Mouse (Mus musculus) E14TG2a.4 (cell line): ENCODE measurements at regions not wholly inside any gene's neighbourhood (a gene's known extent, or its start where the extent isn't known, plus 50 kb on each side); places are given as distances from the start of the nearest gene placed in this dataset.

ENCODE experiments used
- H3K27me3 ChIP-seq: 2 replicates; pipeline ENCODE4 v1.6.1; 2014; ENCODE audit warnings: low read length, control low read depth; ENCODE audit not compliant: insufficient read depth
- H3K36me3 ChIP-seq: 2 replicates; pipeline ENCODE4 v1.6.1; 2014; ENCODE audit warnings: low read length, control low read depth; ENCODE audit not compliant: insufficient read depth
- H3K4me1 ChIP-seq: replicated peaks from 2 replicates; pipeline ENCODE4 v1.6.1; 2014; ENCODE audit warnings: low read depth, low read length, control low read depth
- H3K4me3 ChIP-seq: replicated peaks from 2 replicates; pipeline ENCODE4 v1.5.1; 2014; ENCODE audit warnings: mild to moderate bottlenecking, low read length
- H3K9me3 ChIP-seq: 2 replicates; pipeline ENCODE4 v1.6.1; 2014; ENCODE audit warnings: low read length, control low read depth
- CTCF ChIP-seq: conservative IDR thresholded peaks from 2 replicates; pipeline ENCODE4 v1.5.1; 2014; ENCODE audit warnings: low read length
- NANOG ChIP-seq: IDR thresholded peaks from 2 replicates; pipeline ENCODE4 v1.6.1; 2014; ENCODE audit warnings: borderline replicate concordance, low read length, mixed read lengths
- POU5F1 ChIP-seq: IDR thresholded peaks from 2 replicates; pipeline ENCODE4 v1.6.1; 2014; ENCODE audit warnings: low read length, borderline replicate concordance

- no peak overlapping the region for H3K4me3 ChIP-seq
- no peaks in the 10 kb centered on the region for H3K9me3 ChIP-seq
These were observed 346.5 kb downstream of the Glrx3 start for GRCm38 (mm10) chr7:137783954-137784353.

DNA sequence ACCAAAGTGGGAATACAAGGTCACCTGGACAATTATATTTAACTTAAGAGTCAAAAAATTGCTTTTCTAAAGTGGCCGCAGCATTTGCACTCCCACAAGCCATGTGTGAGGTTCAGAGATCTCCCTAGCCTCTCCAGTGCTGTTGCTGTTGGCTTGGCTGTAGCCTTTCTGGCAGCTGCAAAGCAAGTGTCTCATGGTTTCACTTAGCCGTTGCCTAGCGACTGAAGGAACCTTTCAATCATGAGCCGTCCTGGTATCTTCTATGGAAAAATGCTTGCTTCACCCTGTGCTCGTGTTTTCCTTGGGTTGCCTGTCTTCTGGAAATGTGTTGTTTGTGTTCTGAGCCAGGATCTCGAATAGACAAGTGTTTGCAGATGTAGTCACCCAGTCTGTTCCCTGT is 367.9 kb downstream of the Glrx3 start:
- TF ChIP-seq POU5F1 (no peak), NANOG (no peak), CTCF (no peak)
- Histone ChIP-seq H3K36me3 (no peaks in the 10 kb centered on the region), H3K4me3 (no peak overlapping the region), H3K27me3 (no peaks in the 10 kb centered on the region), H3K4me1 (no peaks in the 10 kb centered on the region), H3K9me3 (peaks cover 8% of the 10 kb centered on the region; the same call in 1 of the 2 replicates)

More at GRCm38 (mm10) chr7:137783954-137784353, 346.5 kb downstream of the Glrx3 start:
- no peak for TF ChIP-seq NANOG
- TF ChIP-seq CTCF: peak; percentile 63
- Histone ChIP-seq H3K36me3 (no peaks in the 10 kb centered on the region), H3K4me1 (no peaks in the 10 kb centered on the region), H3K27me3 (no peaks in the 10 kb centered on the region)

- H3K4me3 ChIP-seq: no peak overlapping the region
- peaks cover 12% of the 10 kb centered on the region for H3K9me3 ChIP-seq
- no peaks in the 10 kb centered on the region for H3K36me3 ChIP-seq
- no peaks in the 10 kb centered on the region for H3K27me3 ChIP-seq
- TF ChIP-seq NANOG (no peak), CTCF (no peak), POU5F1 (no peak)
- no peaks in the 10 kb centered on the region for H3K4me1 ChIP-seq
These were observed 375.4 kb downstream of the Glrx3 start for GRCm38 (mm10) chr7:137812839-137813238.

GRCm38 (mm10) chr7:137840520-137840919 is 403.1 kb downstream of the Glrx3 start:
- TF ChIP-seq CTCF: no peak
- TF ChIP-seq NANOG: no peak
- no peak for TF ChIP-seq POU5F1
- Histone ChIP-seq H3K4me1 (no peaks in the 10 kb centered on the region), H3K36me3 (no peaks in the 10 kb centered on the region), H3K27me3 (no peaks in the 10 kb centered on the region), H3K9me3 (peaks cover 36% of the 10 kb centered on the region), H3K4me3 (no peak overlapping the region)

GRCm38 (mm10) chr7:137841044-137841443 is 403.6 kb downstream of the Glrx3 start:
- Histone ChIP-seq H3K36me3 (no peaks in the 10 kb centered on the region), H3K9me3 (peaks cover 36% of the 10 kb centered on the region), H3K4me1 (no peaks in the 10 kb centered on the region), H3K27me3 (no peaks in the 10 kb centered on the region), H3K4me3 (no peak overlapping the region)
- TF ChIP-seq NANOG: no peak
- TF ChIP-seq POU5F1: no peak
- TF ChIP-seq CTCF: no peak

- no peak overlapping the region for H3K4me3 ChIP-seq
- H3K4me1 ChIP-seq: no peaks in the 10 kb centered on the region
- H3K9me3 ChIP-seq: peaks cover 36% of the 10 kb centered on the region
- no peak for TF ChIP-seq POU5F1
- TF ChIP-seq CTCF: no peak
- no peak for TF ChIP-seq NANOG
- H3K27me3 ChIP-seq: no peaks in the 10 kb centered on the region
- H3K36me3 ChIP-seq: no peaks in the 10 kb centered on the region
These were observed 404.2 kb downstream of the Glrx3 start for GRCm38 (mm10) chr7:137841456-137842100.

- Histone ChIP-seq H3K4me1 (no peaks in the 10 kb centered on the region), H3K27me3 (no peaks in the 10 kb centered on the region), H3K36me3 (no peaks in the 10 kb centered on the region), H3K4me3 (no peak overlapping the region), H3K9me3 (peaks cover 15% of the 10 kb centered on the region)
- TF ChIP-seq POU5F1 (no peak), CTCF (no peak), NANOG (no peak)
These were observed 410.4 kb downstream of the Glrx3 start for GRCm38 (mm10) chr7:137847856-137848255.

GRCm38 (mm10) chr7:137851061-137851460 is 413.6 kb downstream of the Glrx3 start:
- no peaks in the 10 kb centered on the region for H3K4me1 ChIP-seq
- no peaks in the 10 kb centered on the region for H3K27me3 ChIP-seq
- no peaks in the 10 kb centered on the region for H3K36me3 ChIP-seq
- no peak overlapping the region for H3K4me3 ChIP-seq
- TF ChIP-seq NANOG: no peak
- TF ChIP-seq CTCF: no peak
- TF ChIP-seq POU5F1: no peak
- peaks cover 5% of the 10 kb centered on the region for H3K9me3 ChIP-seq

DNA sequence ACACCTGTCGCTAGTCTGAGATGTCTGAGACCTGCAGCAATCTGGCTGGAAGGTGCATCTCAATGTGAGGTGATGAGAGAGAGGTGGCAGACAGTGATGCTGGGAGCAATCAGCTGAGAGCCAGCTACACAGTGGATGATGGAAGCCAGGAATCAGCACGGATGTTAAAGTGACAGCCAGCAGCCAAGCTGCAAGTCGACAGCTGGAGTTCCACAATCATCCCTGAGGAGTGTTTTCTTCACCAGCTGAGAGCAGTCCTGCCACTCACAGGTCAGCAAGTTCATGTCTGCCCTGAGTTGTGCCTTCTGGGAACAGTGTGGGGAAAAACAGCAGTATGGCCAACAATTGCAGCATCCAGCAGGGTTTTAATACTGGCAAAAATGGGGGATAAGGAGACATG is 422.3 kb downstream of the Glrx3 start:
- TF ChIP-seq NANOG (no peak), CTCF (no peak), POU5F1 (no peak)
- H3K27me3 ChIP-seq: 0 out of 2 replicates have a peak, but pooled peaks cover 2% of the 10 kb centered on the region
- H3K36me3 ChIP-seq: no peaks in the 10 kb centered on the region
- peaks cover 14% of the 10 kb centered on the region for H3K9me3 ChIP-seq
- no peak overlapping the region for H3K4me3 ChIP-seq
- no peaks in the 10 kb centered on the region for H3K4me1 ChIP-seq
